Mouse (Mus musculus): ENCODE results near the gene Pvalb. TPM values are rescaled to one million over a fixed set of nuclear protein-coding genes. Genes with fewer than 3 reads are reported as not detected.

Gene Pvalb
- polyA plus RNA-seq, 1 experiment = 11.3 TPM

DNA sequence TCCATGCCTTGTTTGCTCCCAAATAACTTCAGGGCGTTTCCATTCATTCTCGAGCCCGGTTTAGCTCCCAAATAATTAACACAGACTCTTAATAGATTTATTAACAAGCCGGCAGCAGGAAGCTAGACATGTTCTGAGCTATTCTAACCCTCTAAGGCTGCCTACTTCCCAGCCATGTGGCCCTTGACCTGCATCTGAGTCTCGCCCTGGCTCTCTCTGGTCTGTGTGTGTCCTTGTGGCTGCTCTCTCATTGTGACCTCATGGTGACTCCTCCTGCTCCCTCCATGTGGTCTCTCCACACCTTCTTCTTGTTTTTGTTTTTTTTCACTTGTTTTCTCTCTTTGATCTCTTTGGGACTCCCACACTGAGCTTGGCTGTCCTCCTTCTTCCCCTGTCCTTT lies 19.3 kb downstream of the Pvalb start:
- TF ChIP-seq POLR2A (IDR thresholded peaks at IDR 0.05; ENCODE audit: borderline replicate concordance, control insufficient read depth, low read depth, low read length) (no peak), CTCF (IDR thresholded peaks at IDR 0.05; ENCODE audit: control insufficient read depth, insufficient read depth, low read length) (no peak)
- WGBS = 66% methylated on average over 5 of the region's 5 CpGs
- no peaks in the 10 kb centered on the region for H3K4me1 ChIP-seq (ENCODE audit: control insufficient read depth, insufficient read depth, low read length)

DNA sequence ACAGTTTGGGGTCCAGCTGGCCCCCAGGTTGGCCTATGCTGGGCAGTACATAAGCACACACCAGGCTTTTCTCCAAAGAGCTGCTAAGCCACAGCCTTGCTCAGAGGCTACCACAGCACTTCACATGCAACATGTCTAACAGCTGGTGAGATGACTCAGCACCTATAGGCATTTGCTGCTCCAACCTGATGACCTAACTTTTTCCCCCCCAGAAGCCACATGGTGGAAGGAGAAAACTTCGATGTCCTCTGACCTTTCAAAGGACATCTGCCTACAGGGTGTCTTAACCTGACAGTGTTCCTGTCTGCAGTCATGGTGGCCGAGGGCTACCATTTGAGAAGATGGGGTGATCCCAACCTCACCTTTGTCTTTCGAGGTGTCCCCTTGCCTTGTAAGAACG lies 20.6 kb downstream of the Pvalb start:
- Histone ChIP-seq H3K27ac (ENCODE audit: control insufficient read depth, insufficient read depth, low read depth, low read length, poor library complexity) (no peak overlapping the region), H3K4me3 (replicated peaks; ENCODE audit: control insufficient read depth, low read depth, low read length) (no peak overlapping the region), H3K4me1 (ENCODE audit: control insufficient read depth, insufficient read depth, low read length) (no peaks in the 10 kb centered on the region)
- WGBS = 80% methylated on average over 4 of the region's 4 CpGs
- TF ChIP-seq CTCF (IDR thresholded peaks at IDR 0.05; ENCODE audit: control insufficient read depth, insufficient read depth, low read length) (no peak), POLR2A (IDR thresholded peaks at IDR 0.05; ENCODE audit: borderline replicate concordance, control insufficient read depth, low read depth, low read length) (no peak)

More for the DNA sequence above, 19.3 kb downstream of the Pvalb start:
- Histone ChIP-seq H3K27ac (ENCODE audit: control insufficient read depth, insufficient read depth, low read depth, low read length, poor library complexity) (no peak overlapping the region), H3K4me3 (replicated peaks; ENCODE audit: control insufficient read depth, low read depth, low read length) (no peak overlapping the region)

DNA sequence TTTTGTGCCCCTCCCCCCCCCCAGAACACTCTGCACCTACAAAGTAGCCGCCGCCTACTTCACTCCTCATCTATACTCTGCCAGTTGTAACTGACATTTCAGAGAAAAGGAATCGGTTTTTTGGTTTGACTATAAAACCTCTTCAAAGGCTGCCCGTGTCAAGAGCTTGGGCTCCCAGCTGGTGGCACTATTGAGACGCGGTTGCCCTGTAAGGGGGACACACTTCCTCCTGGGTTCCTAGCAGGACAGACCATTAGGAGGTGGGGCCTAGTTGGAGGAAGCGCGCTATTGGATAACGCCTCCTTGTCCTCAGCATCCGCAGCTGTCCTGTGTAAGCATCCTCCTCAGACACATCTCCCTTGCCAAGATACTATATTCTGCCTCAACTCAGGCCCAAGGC lies 21.3 kb downstream of the Pvalb start:
- H3K4me1 ChIP-seq (ENCODE audit: control insufficient read depth, insufficient read depth, low read length) = no peaks in the 10 kb centered on the region
- 3% methylated on average over 10 of the region's 10 CpGs for WGBS
- TF ChIP-seq POLR2A (IDR thresholded peaks at IDR 0.05; ENCODE audit: borderline replicate concordance, control insufficient read depth, low read depth, low read length) = no peak
- TF ChIP-seq CTCF (IDR thresholded peaks at IDR 0.05; ENCODE audit: control insufficient read depth, insufficient read depth, low read length) = peak; percentile 54
- H3K27ac ChIP-seq (ENCODE audit: control insufficient read depth, insufficient read depth, low read depth, low read length, poor library complexity) = no peak overlapping the region
- H3K4me3 ChIP-seq (replicated peaks; ENCODE audit: control insufficient read depth, low read depth, low read length) = no peak overlapping the region

DNA sequence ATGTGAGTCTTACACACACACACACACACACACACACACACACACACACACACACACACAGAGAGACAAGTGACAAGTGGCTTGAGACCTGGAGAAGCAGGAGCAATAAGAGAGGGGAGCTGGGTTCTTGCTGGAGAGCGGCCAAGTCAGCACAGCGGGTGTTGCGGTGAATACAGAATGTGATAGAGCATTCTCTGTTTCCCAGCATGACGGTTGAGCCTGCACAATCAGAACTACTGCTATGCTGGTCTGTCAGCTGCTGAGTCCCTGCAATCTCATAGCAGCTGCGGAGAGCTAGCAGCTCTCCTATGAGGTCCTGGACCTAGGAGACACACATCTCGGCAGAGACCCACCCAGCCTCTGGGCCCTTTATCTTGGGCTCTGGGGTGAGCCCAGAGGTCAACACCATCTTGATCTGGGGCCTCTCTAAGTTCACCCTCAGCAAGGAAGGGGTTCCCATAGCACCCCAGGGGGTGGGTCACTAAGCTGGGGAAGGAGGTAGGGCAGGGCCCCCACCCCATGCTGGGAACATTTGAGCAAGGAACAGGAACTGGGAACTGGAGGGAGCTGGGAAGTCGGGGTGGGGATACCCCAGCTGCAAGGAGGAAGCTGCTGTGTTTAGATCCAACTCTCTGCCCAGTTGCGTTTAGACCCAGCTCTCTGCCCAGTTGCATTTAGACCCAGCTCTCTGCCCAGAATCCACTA lies 24.3 kb downstream of the Pvalb start:
- no peaks in the 10 kb centered on the region for H3K4me1 ChIP-seq (ENCODE audit: control insufficient read depth, insufficient read depth, low read length)
- no peak overlapping the region for H3K27ac ChIP-seq (ENCODE audit: control insufficient read depth, insufficient read depth, low read depth, low read length, poor library complexity)
- TF ChIP-seq CTCF (IDR thresholded peaks at IDR 0.05; ENCODE audit: control insufficient read depth, insufficient read depth, low read length) = no peak
- TF ChIP-seq POLR2A (IDR thresholded peaks at IDR 0.05; ENCODE audit: borderline replicate concordance, control insufficient read depth, low read depth, low read length) = no peak
- 31% methylated on average over 8 of the region's 8 CpGs for WGBS
- H3K4me3 ChIP-seq (replicated peaks; ENCODE audit: control insufficient read depth, low read depth, low read length) = no peak overlapping the region

DNA sequence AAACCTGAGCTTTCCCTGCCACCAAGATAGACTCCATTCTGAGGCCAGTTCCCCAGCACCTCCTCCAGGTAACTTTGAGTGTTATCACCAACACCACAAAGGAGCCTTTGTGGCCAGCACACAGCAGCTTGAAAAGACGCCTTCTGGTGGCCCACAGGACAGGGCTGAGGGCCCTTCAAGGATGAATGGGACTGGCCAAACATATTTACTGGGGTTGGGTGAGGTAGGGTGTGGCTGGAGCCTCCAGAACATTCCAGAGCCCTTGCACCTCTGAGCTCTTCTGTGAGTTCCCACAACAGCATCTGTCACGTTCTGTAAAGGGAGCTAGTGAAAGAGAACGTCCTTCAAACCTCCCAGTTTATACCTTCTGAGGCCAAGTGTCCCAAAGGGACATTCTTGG lies 26.4 kb downstream of the Pvalb start:
- H3K27ac ChIP-seq (ENCODE audit: control insufficient read depth, insufficient read depth, low read depth, low read length, poor library complexity) = no peak overlapping the region
- 68% methylated on average over 3 of the region's 3 CpGs for WGBS
- TF ChIP-seq CTCF (IDR thresholded peaks at IDR 0.05; ENCODE audit: control insufficient read depth, insufficient read depth, low read length) (no peak), POLR2A (IDR thresholded peaks at IDR 0.05; ENCODE audit: borderline replicate concordance, control insufficient read depth, low read depth, low read length) (no peak)
- H3K4me1 ChIP-seq (ENCODE audit: control insufficient read depth, insufficient read depth, low read length) = no peaks in the 10 kb centered on the region; the same call in 1 of the 2 replicates
- no peak overlapping the region for H3K4me3 ChIP-seq (replicated peaks; ENCODE audit: control insufficient read depth, low read depth, low read length)

DNA sequence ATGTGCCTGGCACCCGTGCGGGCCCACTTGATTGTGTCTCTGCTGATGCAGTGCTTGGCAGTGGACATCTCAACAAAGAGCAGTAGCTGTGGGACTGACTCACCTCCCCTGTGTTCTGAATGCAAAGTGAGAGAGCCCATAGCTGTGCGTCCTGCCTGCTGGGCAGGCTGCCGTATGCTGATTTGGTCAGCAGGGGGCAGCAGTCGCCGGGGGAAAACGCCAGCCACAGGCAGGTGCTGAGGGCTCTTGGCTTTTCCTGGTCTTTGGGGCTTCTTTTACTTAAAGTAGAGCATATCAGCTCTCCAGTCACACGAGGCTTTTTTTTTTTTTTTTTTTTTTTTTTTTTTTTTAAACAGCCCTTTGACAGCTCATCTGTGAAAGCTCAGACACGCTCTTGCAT lies 27.8 kb downstream of the Pvalb start:
- no peak overlapping the region for H3K27ac ChIP-seq (ENCODE audit: control insufficient read depth, insufficient read depth, low read depth, low read length, poor library complexity)
- H3K4me3 ChIP-seq (replicated peaks; ENCODE audit: control insufficient read depth, low read depth, low read length) = no peak overlapping the region
- H3K4me1 ChIP-seq (ENCODE audit: control insufficient read depth, insufficient read depth, low read length) = no peaks in the 10 kb centered on the region; the same call in 1 of the 2 replicates
- WGBS = 8% methylated on average over 9 of the region's 9 CpGs
- 0 out of 2 replicates have a peak, but pooled peaks have one; percentile 26 for TF ChIP-seq POLR2A (IDR thresholded peaks at IDR 0.05; ENCODE audit: borderline replicate concordance, control insufficient read depth, low read depth, low read length)
- TF ChIP-seq CTCF (IDR thresholded peaks at IDR 0.05; ENCODE audit: control insufficient read depth, insufficient read depth, low read length) = peak; percentile 94

DNA sequence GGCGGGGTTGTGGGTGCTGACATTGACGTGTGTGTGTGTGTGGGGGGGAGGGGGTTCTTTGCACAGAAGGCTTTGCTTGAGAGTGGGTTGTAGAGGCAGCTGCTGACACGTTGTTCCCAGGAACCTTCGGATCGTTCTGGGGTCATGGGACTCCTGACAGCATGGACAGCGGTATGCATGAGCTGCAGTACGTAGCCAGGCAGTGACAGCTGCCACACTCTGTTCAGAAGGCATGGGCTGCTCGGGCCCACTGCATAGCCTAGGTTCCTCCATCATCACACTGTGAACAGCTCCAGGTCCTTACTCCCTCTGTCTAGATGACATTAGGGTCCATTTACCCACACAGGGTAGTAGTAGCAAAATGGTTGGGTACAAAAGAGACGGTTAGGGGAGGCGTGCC lies 28.9 kb downstream of the Pvalb start:
- Histone ChIP-seq H3K4me3 (replicated peaks; ENCODE audit: control insufficient read depth, low read depth, low read length) (no peak overlapping the region), H3K4me1 (ENCODE audit: control insufficient read depth, insufficient read depth, low read length) (peaks cover 3% of the 10 kb centered on the region; the same call in 1 of the 2 replicates), H3K27ac (ENCODE audit: control insufficient read depth, insufficient read depth, low read depth, low read length, poor library complexity) (no peak overlapping the region)
- 75% methylated on average over 10 of the region's 10 CpGs for WGBS
- TF ChIP-seq CTCF (IDR thresholded peaks at IDR 0.05; ENCODE audit: control insufficient read depth, insufficient read depth, low read length) (no peak), POLR2A (IDR thresholded peaks at IDR 0.05; ENCODE audit: borderline replicate concordance, control insufficient read depth, low read depth, low read length) (no peak)

DNA sequence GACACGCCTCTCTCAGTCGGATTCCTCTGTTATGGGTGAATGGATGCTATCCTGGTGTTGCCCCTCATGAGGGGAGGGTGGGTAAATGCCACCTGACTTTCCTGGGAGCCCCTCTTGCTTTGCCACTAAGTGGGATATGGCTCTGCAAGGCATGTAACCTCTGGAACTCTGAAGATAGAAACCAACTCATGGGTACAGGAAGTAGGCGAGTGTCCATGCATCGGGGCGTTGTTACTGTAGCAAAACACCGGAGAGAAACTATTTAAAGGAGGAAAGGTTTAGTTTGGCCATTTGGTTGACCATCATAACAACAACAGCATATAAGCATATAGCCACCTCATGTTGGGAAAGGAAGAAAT lies 31.3 kb downstream of the Pvalb start:
- Histone ChIP-seq H3K4me3 (replicated peaks; ENCODE audit: control insufficient read depth, low read depth, low read length) (peak overlapping the region; percentile 14), H3K4me1 (ENCODE audit: control insufficient read depth, insufficient read depth, low read length) (peaks cover 3% of the 10 kb centered on the region; the same call in 1 of the 2 replicates), H3K27ac (ENCODE audit: control insufficient read depth, insufficient read depth, low read depth, low read length, poor library complexity) (no peak overlapping the region)
- 79% methylated on average over 6 of the region's 6 CpGs for WGBS
- TF ChIP-seq POLR2A (IDR thresholded peaks at IDR 0.05; ENCODE audit: borderline replicate concordance, control insufficient read depth, low read depth, low read length) (no peak), CTCF (IDR thresholded peaks at IDR 0.05; ENCODE audit: control insufficient read depth, insufficient read depth, low read length) (no peak)
